Mouse (Mus musculus): Measurements from ENCODE around the gene Olfr1288. TPM values are rescaled to one million over a fixed set of nuclear protein-coding genes. Genes with fewer than 3 reads are reported as not detected.

Gene Olfr1288
- polyA plus RNA-seq (2015; fragmentation: Nextera tagmentation; extraction: Ambion mirVana): not detected in 2 replicates

DNA sequence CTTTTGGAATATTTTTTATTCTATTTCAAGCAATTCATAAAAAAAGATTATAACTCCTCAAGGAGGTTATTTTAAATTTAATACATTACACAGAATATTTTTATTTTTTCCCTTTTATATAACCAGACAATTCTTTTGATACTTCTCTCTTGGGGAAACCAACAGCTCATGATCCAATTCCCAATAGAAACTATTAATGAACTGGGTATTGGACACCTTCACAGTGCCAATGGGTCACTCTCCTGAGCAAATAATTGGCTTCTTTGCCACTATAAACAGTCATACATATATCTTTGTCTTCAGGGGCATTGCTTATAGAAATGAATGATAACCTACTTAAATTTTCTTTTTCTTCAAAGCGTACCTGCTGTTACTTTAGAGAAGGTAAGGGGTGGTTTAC, at the start of gene Olfr1288:
TSS of gene Olfr1288 (plus strand) at position 301 of the 400 bp plus-strand sequence.
- H3K9ac ChIP-seq: no peak within 1 kb of the TSS
- no peak within 1 kb of the TSS for H3K4me3 ChIP-seq
- no peak within 1 kb of the TSS for H3K27ac ChIP-seq (replicated peaks)
- ATAC-seq (ENCODE audit: extremely low read depth, insufficient number of reproducible peaks, low FRiP score, low TSS enrichment): no peak
- H3K27me3 ChIP-seq (replicated peaks): no peaks in the 10 kb centered on the region
- no peaks in the 10 kb centered on the region for H3K9me3 ChIP-seq
- H3K4me2 ChIP-seq: no peak within 1 kb of the TSS
- no peaks in the 10 kb centered on the region for H3K4me1 ChIP-seq
- no peaks in the 10 kb centered on the region for H3K36me3 ChIP-seq
- WGBS: 80% methylated on average over 1 of the region's 1 CpGs

DNA sequence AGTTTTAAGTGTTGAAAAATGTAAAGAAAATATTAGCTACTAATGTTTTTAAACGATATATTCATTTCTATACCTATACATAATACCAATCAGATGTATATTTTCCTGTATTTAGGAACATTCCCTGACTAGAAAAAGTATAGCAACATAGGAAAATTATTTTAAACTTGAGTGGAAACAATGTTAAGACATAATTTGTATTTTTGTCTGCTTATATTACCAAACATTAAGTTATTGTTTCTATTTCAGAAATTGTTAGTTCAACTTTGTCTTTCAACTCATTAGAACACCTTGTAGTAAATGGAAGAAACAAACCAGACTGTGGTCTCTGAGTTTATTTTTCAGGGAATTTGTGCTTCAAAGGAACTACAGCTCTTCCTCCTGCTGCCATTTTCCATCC, 25.1 kb upstream of the Olfr1288 start, which contains the start of gene Olfr1287:
TSS of gene Olfr1287 (plus strand) at position 301 of the 400 bp plus-strand sequence.
- no peak within 1 kb of the TSS for H3K4me2 ChIP-seq
- H3K9me3 ChIP-seq: no peaks in the 10 kb centered on the region
- H3K27ac ChIP-seq (replicated peaks): no peak within 1 kb of the TSS
- ATAC-seq (ENCODE audit: extremely low read depth, insufficient number of reproducible peaks, low FRiP score, low TSS enrichment): no peak
- 65% methylated on average over 1 of the region's 1 CpGs for WGBS
- H3K4me3 ChIP-seq: no peak within 1 kb of the TSS
- no peaks in the 10 kb centered on the region for H3K27me3 ChIP-seq (replicated peaks)
- H3K36me3 ChIP-seq: no peaks in the 10 kb centered on the region
- H3K9ac ChIP-seq: no peak within 1 kb of the TSS
- H3K4me1 ChIP-seq: no peaks in the 10 kb centered on the region

- no peak within 1 kb of the TSS for H3K9ac ChIP-seq
- H3K36me3 ChIP-seq: no peaks in the 10 kb centered on the region
- H3K9me3 ChIP-seq: no peaks in the 10 kb centered on the region
- no peak within 1 kb of the TSS for H3K4me2 ChIP-seq
- H3K4me3 ChIP-seq: no peak within 1 kb of the TSS
- 66% methylated on average over 1 of the region's 1 CpGs for WGBS
- H3K27me3 ChIP-seq (replicated peaks): no peaks in the 10 kb centered on the region
- no peaks in the 10 kb centered on the region for H3K4me1 ChIP-seq
- ATAC-seq (ENCODE audit: extremely low read depth, insufficient number of reproducible peaks, low FRiP score, low TSS enrichment): no peak
- H3K27ac ChIP-seq (replicated peaks): no peak within 1 kb of the TSS
Observed at GRCm38 (mm10) chr2:111480519-111480918, 6.6 kb downstream of the Olfr1288 start, which contains the start of gene Olfr1289. TSS of gene Olfr1289 (plus strand) at chr2:111480819.

DNA sequence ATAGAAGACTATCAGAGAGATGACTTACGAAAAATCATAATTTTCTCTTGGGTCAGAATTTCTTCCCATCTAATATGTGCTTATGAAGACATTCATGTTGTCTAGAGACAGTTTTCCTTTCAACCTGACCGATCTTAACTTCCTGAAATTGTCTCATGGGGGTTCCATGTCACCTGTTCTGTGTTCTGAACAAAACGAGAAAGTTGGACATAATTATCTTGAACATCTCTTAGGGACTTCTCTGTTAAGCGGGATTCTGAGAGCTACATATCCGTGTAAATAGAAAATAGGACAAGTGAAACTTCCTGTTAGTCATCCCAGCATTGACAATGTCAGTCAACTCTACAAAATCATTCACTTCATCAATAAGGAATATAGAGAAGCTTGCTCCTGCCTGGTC, 19.8 kb downstream of the Olfr1288 start, which contains the start of gene Olfr1290:
TSS of gene Olfr1290 (minus strand) at position 101 of the 400 bp plus-strand sequence.
- no peak within 1 kb of the TSS for H3K4me3 ChIP-seq
- no peak within 1 kb of the TSS for H3K4me2 ChIP-seq
- no peaks in the 10 kb centered on the region for H3K27me3 ChIP-seq (replicated peaks)
- ATAC-seq (ENCODE audit: extremely low read depth, insufficient number of reproducible peaks, low FRiP score, low TSS enrichment): no peak
- H3K9me3 ChIP-seq: no peaks in the 10 kb centered on the region
- no peak within 1 kb of the TSS for H3K27ac ChIP-seq (replicated peaks)
- no peaks in the 10 kb centered on the region for H3K36me3 ChIP-seq
- H3K9ac ChIP-seq: no peak within 1 kb of the TSS
- WGBS: 71% methylated on average over 5 of the region's 5 CpGs
- no peaks in the 10 kb centered on the region for H3K4me1 ChIP-seq

GRCm38 (mm10) chr2:111496880-111497279, 23.0 kb downstream of the Olfr1288 start, which contains the start of gene Olfr1291-ps1:
TSS of gene Olfr1291-ps1 (plus strand) at chr2:111497180.
- H3K9ac ChIP-seq: no peak within 1 kb of the TSS
- H3K4me3 ChIP-seq: no peak within 1 kb of the TSS
- no peaks in the 10 kb centered on the region for H3K4me1 ChIP-seq
- H3K9me3 ChIP-seq: no peaks in the 10 kb centered on the region
- H3K27me3 ChIP-seq (replicated peaks): no peaks in the 10 kb centered on the region
- WGBS: 77% methylated on average over 3 of the region's 3 CpGs
- no peak within 1 kb of the TSS for H3K27ac ChIP-seq (replicated peaks)
- no peak for ATAC-seq (ENCODE audit: extremely low read depth, insufficient number of reproducible peaks, low FRiP score, low TSS enrichment)
- no peak within 1 kb of the TSS for H3K4me2 ChIP-seq
- no peaks in the 10 kb centered on the region for H3K36me3 ChIP-seq

- H3K27me3 ChIP-seq (replicated peaks): no peaks in the 10 kb centered on the region
- no peak for ATAC-seq (ENCODE audit: extremely low read depth, insufficient number of reproducible peaks, low FRiP score, low TSS enrichment)
- H3K27ac ChIP-seq (replicated peaks): no peak overlapping the region
- H3K9me3 ChIP-seq: peaks cover 18% of the 10 kb centered on the region
- no peak overlapping the region for H3K4me3 ChIP-seq
- no peak overlapping the region for H3K9ac ChIP-seq
- WGBS: 76% methylated on average over 10 of the region's 10 CpGs
- H3K36me3 ChIP-seq: no peaks in the 10 kb centered on the region
- H3K4me2 ChIP-seq: no peak overlapping the region
- H3K4me1 ChIP-seq: no peaks in the 10 kb centered on the region
Observed at GRCm38 (mm10) chr2:111517451-111517850, 43.5 kb downstream of the Olfr1288 start.

- ATAC-seq (ENCODE audit: extremely low read depth, insufficient number of reproducible peaks, low FRiP score, low TSS enrichment): no peak
- H3K27me3 ChIP-seq (replicated peaks): no peaks in the 10 kb centered on the region
- H3K36me3 ChIP-seq: no peaks in the 10 kb centered on the region
- H3K9ac ChIP-seq: no peak within 1 kb of the TSS
- H3K4me2 ChIP-seq: no peak within 1 kb of the TSS
- H3K4me1 ChIP-seq: no peaks in the 10 kb centered on the region
- WGBS: 64% methylated on average over 1 of the region's 1 CpGs
- H3K4me3 ChIP-seq: no peak within 1 kb of the TSS
- H3K27ac ChIP-seq (replicated peaks): no peak within 1 kb of the TSS
- H3K9me3 ChIP-seq: peaks cover 6% of the 10 kb centered on the region
Observed at GRCm38 (mm10) chr2:111524903-111525302, 51.0 kb downstream of the Olfr1288 start, which contains the start of gene Olfr1293-ps. TSS of gene Olfr1293-ps (plus strand) at chr2:111525203.

Other genes starting within 250 kb of the Olfr1288 start
- gene 4930430A15Rik, start 244.5 kb upstream of the Olfr1288 start, polyA plus RNA-seq (2015; fragmentation: Nextera tagmentation; extraction: Ambion mirVana): not detected in 2 replicates
- gene Olfr1275, start 238.8 kb upstream of the Olfr1288 start, polyA plus RNA-seq (2015; fragmentation: Nextera tagmentation; extraction: Ambion mirVana): not detected in 2 replicates
- gene Olfr1276, start 219.6 kb upstream of the Olfr1288 start, polyA plus RNA-seq (2015; fragmentation: Nextera tagmentation; extraction: Ambion mirVana): not detected in 2 replicates
- not detected in 2 replicates for gene Olfr1277, start 200.0 kb upstream of the Olfr1288 start, polyA plus RNA-seq (2015; fragmentation: Nextera tagmentation; extraction: Ambion mirVana)
- gene Olfr1278, start 184.0 kb upstream of the Olfr1288 start, polyA plus RNA-seq (2015; fragmentation: Nextera tagmentation; extraction: Ambion mirVana): not detected in 2 replicates
- gene Olfr1279, start 173.5 kb upstream of the Olfr1288 start, polyA plus RNA-seq (2015; fragmentation: Nextera tagmentation; extraction: Ambion mirVana): not detected in 2 replicates
- gene Olfr1280, start 160.1 kb upstream of the Olfr1288 start, polyA plus RNA-seq (2015; fragmentation: Nextera tagmentation; extraction: Ambion mirVana): not detected in 2 replicates
- gene Olfr1281, start 147.6 kb upstream of the Olfr1288 start, polyA plus RNA-seq (2015; fragmentation: Nextera tagmentation; extraction: Ambion mirVana): not detected in 2 replicates
- not detected in 2 replicates for gene Olfr1282, start 138.0 kb upstream of the Olfr1288 start, polyA plus RNA-seq (2015; fragmentation: Nextera tagmentation; extraction: Ambion mirVana)
- not detected in 2 replicates for gene Olfr1283, start 107.3 kb upstream of the Olfr1288 start, polyA plus RNA-seq (2015; fragmentation: Nextera tagmentation; extraction: Ambion mirVana)
- gene Olfr1284, start 98.6 kb upstream of the Olfr1288 start, polyA plus RNA-seq (2015; fragmentation: Nextera tagmentation; extraction: Ambion mirVana): not detected in 2 replicates
- gene Olfr1286, start 51.0 kb upstream of the Olfr1288 start, polyA plus RNA-seq (2015; fragmentation: Nextera tagmentation; extraction: Ambion mirVana): not detected in 2 replicates
- gene Olfr1287, start 25.0 kb upstream of the Olfr1288 start, polyA plus RNA-seq (2015; fragmentation: Nextera tagmentation; extraction: Ambion mirVana): not detected in 2 replicates
- not detected in 2 replicates for gene Olfr1289, start 6.7 kb downstream of the Olfr1288 start, polyA plus RNA-seq (2015; fragmentation: Nextera tagmentation; extraction: Ambion mirVana)
- 0.17 TPM in 1 of 2 replicates, not detected in the other for gene Olfr1290, start 19.7 kb downstream of the Olfr1288 start, polyA plus RNA-seq (2015; fragmentation: Nextera tagmentation; extraction: Ambion mirVana)
- not detected in 2 replicates for gene Olfr1291-ps1, start 23.1 kb downstream of the Olfr1288 start, polyA plus RNA-seq (2015; fragmentation: Nextera tagmentation; extraction: Ambion mirVana)
- gene Olfr1293-ps, start 51.1 kb downstream of the Olfr1288 start, polyA plus RNA-seq (2015; fragmentation: Nextera tagmentation; extraction: Ambion mirVana): not detected in 2 replicates
- gene Olfr1294, start 66.2 kb downstream of the Olfr1288 start, polyA plus RNA-seq (2015; fragmentation: Nextera tagmentation; extraction: Ambion mirVana): not detected in 2 replicates
- not detected in 2 replicates for gene Olfr1295, start 95.6 kb downstream of the Olfr1288 start, polyA plus RNA-seq (2015; fragmentation: Nextera tagmentation; extraction: Ambion mirVana)
- gene Olfr1297, start 152.4 kb downstream of the Olfr1288 start, polyA plus RNA-seq (2015; fragmentation: Nextera tagmentation; extraction: Ambion mirVana): not detected in 2 replicates
- gene Olfr1298, start 175.1 kb downstream of the Olfr1288 start, polyA plus RNA-seq (2015; fragmentation: Nextera tagmentation; extraction: Ambion mirVana): not detected in 2 replicates
- gene Olfr1299, start 187.3 kb downstream of the Olfr1288 start, polyA plus RNA-seq (2015; fragmentation: Nextera tagmentation; extraction: Ambion mirVana): not detected in 2 replicates